ENCODE assay signal across 15 mouse cellular contexts in the genomic region with DNA sequence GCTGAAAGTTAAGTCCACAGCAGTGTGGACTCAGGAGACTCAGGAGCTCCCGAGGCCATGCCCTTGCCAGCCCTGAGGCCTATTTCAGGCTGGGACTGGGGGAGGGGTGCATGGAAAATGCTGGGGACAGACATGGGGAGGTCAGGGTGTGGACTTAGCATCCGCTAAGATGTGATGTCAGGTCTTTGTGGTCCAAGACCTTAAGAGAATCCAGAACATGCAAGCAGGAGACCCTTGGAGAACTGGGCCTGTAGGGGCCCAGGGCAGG.
"Had no signal": no experiment of that assay in that cellular context is flagged by ENCODE, and none has a peak within 500 bp of the region (broad histone marks: within the 10 kb centered on the region; RNA-seq: fewer than 3 reads in every experiment).

No protein-coding gene starts in this region.

- H3K27ac ChIP-seq: layer of hippocampus, adult 2 months; limb, embryonic 10.5 days; midbrain, embryonic 15.5 days; neural tube, embryonic 13.5 days; stomach, postnatal 0 days had no signal

- DNase-seq: kidney, postnatal 10 days; kidney, postnatal 4 days; lung, embryonic 14.5 days; lung, postnatal 10 days; lung, postnatal 4 days; retina, postnatal 1 day; thymus, postnatal 4 days had no signal

- H3K9ac ChIP-seq: liver, embryonic 15.5 days; lung, embryonic 14.5 days; midbrain, embryonic 15.5 days; neural tube, embryonic 13.5 days had no signal

- H3K9me3 ChIP-seq: limb, embryonic 10.5 days; liver, embryonic 15.5 days; midbrain, embryonic 15.5 days; neural tube, embryonic 13.5 days had no signal

- H3K27me3 ChIP-seq: liver, embryonic 15.5 days; midbrain, embryonic 15.5 days; neural tube, embryonic 13.5 days had no signal

- H3K4me3 ChIP-seq: layer of hippocampus, adult 2 months; limb, embryonic 10.5 days; liver, embryonic 15.5 days; midbrain, embryonic 15.5 days; neural tube, embryonic 13.5 days had no signal

- H3K4me2 ChIP-seq: liver, embryonic 11.5 days; liver, embryonic 15.5 days; lung, embryonic 14.5 days; midbrain, embryonic 11.5 days; midbrain, embryonic 15.5 days; neural tube, embryonic 13.5 days had no signal

- ATAC-seq: midbrain, embryonic 15.5 days had no signal

- H3K36me3 ChIP-seq: liver, embryonic 15.5 days; midbrain, embryonic 15.5 days; neural tube, embryonic 13.5 days had no signal
